Mouse (Mus musculus) liver, adult 2 months (tissue): ENCODE results near the gene Dtx3l.

Experiments used
- CTCF ChIP-seq: fragments of 200-500 bp; IDR thresholded peaks from 2 replicates; pipeline ENCODE4 v1.5.1; 2011; ENCODE audit warnings: low read depth, low read length, control low read depth
- POLR2A ChIP-seq: fragments of 200-500 bp; IDR thresholded peaks from 2 replicates; pipeline ENCODE4 v1.6.1; 2011; ENCODE audit warnings: low read length, control low read depth; ENCODE audit not compliant: insufficient read depth; ENCODE audit errors: extremely low read depth

GRCm38 (mm10) chr16:35905355-35905754, 33.6 kb downstream of the Dtx3l start:
- no peak for TF ChIP-seq CTCF
- no peak for TF ChIP-seq POLR2A
